Mouse (Mus musculus): ENCODE results near the gene Hibch. TPM values are rescaled to one million over a fixed set of nuclear protein-coding genes. Genes with fewer than 3 reads are reported as not detected.

Hibch gene
- 10 to 100 TPM; 14.1 to 16.5 TPM for total RNA-seq (2021)
- long read RNA-seq, experiment 1, transcript Hibch-201 (14 exons, 1,830 nt) = major isoform, 7 of 7 reads
- long read RNA-seq, experiment 1, partial matches to known transcripts = 0 of 7 reads
- long read RNA-seq, experiment 1, other reads (novel, unspliced or antisense) = 0 of 7 reads
- long read RNA-seq, experiment 2, transcript Hibch-201 (14 exons, 1,830 nt) = major isoform, 9 of 11 reads
- long read RNA-seq, experiment 2, partial matches to known transcripts = 0 of 11 reads
- long read RNA-seq, experiment 2, other reads (novel, unspliced or antisense) = 2 of 11 reads

- peak; percentile 91 to 97 for DNase-seq (ENCODE audit: low spot score in 2 of 2)
These were observed at the start of gene Hibch for GRCm38 (mm10) chr1:52844782-52845665. TSS of gene Hibch (plus strand) at chr1:52844929.

- peak in 1 of 2 experiments; percentile 67 for DNase-seq (ENCODE audit: low spot score in 2 of 2)
These were observed 48.8 kb upstream of the Hibch start for GRCm38 (mm10) chr1:52795927-52796326.

- no peak for DNase-seq (ENCODE audit: low spot score in 2 of 2)
These were observed 45.5 kb upstream of the Hibch start for GRCm38 (mm10) chr1:52799056-52799726.

DNA sequence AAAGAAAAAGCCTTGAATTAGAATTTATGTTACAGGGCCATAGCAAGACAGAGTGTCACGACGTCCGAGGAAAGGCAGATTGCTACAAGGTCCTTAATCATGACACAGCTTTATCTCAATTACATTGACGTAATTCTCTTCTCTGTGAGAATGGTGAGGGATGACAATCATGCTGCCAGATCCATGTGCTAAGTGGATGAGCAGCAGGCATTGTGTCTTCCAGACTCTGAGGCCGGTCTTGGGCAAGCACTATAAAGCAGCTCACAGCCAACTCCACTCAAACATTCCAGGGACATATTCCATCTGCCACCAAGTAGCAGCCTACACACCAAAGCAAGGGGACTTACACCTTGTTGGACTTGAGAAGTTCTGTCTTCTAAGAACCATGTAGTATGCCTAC lies 45.0 kb upstream of the Hibch start:
- DNase-seq (ENCODE audit: low spot score in 2 of 2) = no peak

DNA sequence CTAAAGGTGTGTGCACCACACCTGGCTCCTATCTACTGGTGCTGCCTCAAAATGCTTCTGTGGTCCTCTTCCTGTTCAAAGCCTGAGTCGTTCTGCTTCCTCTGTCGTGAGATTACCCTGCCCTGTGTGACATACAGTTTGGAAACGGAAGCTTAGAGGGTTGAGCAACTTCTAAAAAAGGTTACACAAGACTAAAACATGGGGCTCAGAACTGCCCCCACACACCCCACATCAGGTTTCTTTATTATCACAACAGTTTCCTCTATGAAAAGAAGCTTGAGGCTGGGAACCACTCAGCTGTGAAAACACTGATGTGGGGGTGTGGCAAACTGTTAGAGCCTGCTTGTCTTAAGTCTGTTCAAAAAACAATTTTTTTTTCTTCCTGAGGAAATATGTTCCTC lies 44.4 kb upstream of the Hibch start:
- DNase-seq (ENCODE audit: low spot score in 2 of 2) = no peak

DNA sequence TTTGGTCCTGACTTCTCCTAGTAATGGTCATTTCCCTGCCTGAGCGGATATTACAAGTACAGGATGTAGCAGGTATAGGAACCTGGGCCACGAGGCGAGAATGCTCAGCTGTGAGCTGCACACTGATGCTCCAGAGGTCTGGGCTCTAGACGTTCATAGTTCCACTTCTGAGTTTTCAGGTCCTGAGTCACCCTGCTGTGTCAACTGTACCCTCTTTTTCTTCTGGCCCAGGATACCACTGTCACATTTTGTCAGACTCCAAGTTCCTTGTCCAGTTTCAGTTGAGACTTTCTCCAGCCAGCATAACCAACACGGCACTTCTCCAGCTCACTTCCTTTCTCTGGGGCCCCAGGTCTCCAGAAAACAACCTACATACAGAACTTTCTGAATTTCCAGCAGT lies 43.1 kb upstream of the Hibch start:
- no peak for DNase-seq (ENCODE audit: low spot score in 2 of 2)

GRCm38 (mm10) chr1:52802406-52802975 lies 42.2 kb upstream of the Hibch start:
- DNase-seq (ENCODE audit: low spot score in 2 of 2) = no peak

- DNase-seq (ENCODE audit: low spot score in 2 of 2) = no peak
These were observed 39.7 kb upstream of the Hibch start for GRCm38 (mm10) chr1:52805041-52805440.

- no peak for DNase-seq (ENCODE audit: low spot score in 2 of 2)
These were observed 36.3 kb upstream of the Hibch start for GRCm38 (mm10) chr1:52808456-52808855.

DNA sequence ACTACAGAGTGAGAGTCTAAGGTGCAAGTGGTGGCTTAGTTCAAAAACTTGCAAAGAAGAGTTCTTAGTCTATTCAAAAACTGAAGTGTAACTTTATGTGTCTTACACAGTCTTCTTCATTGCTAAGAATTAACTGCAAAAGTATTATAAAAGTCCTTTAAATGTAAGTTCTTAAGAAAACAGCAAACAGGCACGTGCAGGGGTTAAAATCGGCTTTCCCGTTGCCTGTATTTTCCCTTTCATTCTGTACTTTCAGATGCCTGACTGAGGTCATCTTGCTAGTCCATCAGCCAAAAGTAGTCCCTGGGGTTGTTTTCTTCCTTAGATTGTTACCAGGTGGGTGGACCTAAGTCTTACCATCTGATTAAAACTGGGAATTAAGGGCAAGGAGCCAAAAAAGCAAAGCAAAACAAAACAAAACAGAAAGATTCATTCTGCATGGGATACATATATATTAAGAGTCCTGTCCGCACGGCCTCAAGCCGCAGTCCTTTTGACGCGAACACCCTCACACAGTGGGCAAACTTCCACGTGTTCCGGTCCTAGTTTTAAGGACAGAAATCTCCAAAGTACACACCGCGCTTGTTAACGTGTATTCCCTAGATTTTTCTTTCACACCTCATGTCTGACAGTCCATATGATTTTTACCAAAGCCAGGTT lies 28.4 kb upstream of the Hibch start:
- no peak for DNase-seq (ENCODE audit: low spot score in 2 of 2)

DNA sequence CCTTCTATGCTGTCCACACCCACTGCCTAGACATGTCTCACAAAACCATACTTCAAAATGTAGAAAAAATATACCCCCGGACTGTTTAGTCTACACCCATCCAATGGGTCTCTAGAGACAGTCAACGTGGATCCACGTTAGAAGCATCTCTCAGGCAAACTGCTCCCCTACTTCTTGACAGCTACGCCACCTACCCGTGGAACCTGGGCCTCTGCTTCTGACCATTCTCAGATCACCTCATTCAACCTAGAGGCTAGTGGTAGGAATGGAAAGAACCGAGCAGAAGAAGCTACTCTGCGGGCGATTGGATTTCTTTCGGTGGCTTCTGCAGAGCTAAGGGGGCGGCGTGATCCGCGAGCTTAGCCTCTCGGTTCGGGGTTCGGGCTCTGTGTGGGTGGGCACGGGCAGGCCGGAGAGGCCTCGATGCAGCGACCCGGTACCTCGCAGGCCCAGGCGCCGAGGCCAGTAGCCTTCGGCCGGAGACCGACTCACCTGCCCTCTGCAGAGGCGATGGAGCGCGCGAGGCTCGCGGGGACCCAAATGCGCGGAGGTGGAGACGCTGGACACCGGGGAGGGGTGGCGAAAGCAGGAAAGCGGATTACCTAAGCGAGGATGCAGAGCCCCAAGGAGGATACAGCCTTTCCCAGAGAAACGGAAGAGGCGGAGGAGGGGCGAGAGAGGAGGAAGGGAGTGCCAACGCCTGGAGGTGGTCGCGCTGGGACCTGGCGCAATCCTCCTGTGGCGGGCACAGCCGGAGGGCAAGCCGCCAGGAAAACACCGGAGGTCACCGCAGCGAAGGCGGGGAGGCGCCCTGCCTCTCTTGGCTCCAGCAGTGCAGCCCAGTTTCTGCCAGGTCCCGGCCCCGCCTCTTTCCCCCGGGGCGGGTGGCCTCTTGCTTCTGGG lies 27.6 kb upstream of the Hibch start, which contains the start of gene Inpp1:
Gene Inpp1 (minus strand): TSS at position 779 of the 903 bp plus-strand sequence.
- DNase-seq (ENCODE audit: low spot score in 2 of 2) = peak; percentile 65 to 70

- DNase-seq (ENCODE audit: low spot score in 2 of 2) = no peak
These were observed 26.9 kb upstream of the Hibch start for GRCm38 (mm10) chr1:52817813-52818147.

DNA sequence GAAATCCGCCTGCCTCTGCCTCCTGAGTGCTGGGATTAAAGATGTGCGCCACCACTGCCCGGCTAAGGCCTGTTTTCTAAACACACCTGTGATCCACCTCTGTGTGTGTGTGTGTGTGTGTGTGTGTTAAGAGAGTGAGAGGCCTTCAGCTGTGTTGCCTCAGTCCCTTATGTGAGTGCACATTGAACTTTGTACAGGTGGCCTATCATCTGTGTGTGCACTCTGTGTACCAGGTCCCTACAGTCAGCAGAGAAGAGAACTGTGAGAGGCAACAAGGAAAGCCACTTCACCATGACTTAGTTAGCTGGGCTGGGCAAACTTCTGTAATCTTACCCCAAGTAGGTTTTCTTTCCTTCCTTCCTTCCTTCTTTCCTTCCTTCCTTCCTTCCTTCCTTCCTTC lies 5.6 kb upstream of the Hibch start:
- no peak for DNase-seq (ENCODE audit: low spot score in 2 of 2)

- no peak for DNase-seq (ENCODE audit: low spot score in 2 of 2)
These were observed 375 bp upstream of the Hibch start for GRCm38 (mm10) chr1:52844354-52844753.

DNA sequence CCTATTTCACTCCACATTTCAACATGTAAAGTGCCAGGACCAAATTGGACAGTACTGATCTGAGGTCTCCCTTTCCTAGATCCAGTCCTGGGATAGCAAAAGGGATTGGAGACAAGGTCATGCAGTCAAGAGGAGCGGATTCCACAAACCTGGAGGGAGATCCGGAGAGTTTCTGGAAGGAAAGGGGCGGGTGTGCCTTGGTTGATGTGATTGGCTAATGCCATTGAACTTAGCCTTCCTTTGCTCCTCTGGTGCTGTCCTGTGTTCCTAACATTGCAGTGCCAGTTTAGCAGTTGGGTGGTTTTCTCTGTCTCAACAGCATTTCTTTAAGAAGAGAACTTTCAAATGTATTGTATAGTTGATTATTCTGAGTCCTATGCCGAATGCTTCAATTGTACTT lies 1.8 kb downstream of the Hibch start:
- no peak for DNase-seq (ENCODE audit: low spot score in 2 of 2)

- no peak for DNase-seq (ENCODE audit: low spot score in 2 of 2)
These were observed 4.7 kb downstream of the Hibch start for GRCm38 (mm10) chr1:52849422-52849821.

DNA sequence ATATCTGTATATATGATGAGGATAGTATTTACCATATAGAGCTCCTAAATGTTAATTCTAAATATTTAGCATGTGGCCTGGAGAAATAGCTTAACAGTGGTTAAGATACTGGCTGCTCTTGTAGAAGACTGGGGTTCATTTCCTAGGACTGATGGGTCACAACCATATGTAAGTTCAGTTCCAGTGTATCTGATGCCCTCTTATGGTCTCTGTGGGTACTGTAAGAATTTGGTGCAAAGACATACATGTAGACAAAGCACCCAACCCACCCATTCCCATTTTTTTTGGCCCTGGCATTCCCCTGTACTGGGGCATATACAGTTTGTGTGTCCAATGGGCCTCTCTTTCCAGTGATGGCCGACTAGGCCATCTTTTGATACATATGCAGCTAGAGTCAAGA lies 9.3 kb downstream of the Hibch start:
- DNase-seq (ENCODE audit: low spot score in 2 of 2) = peak in 1 of 2 experiments; percentile 54

DNA sequence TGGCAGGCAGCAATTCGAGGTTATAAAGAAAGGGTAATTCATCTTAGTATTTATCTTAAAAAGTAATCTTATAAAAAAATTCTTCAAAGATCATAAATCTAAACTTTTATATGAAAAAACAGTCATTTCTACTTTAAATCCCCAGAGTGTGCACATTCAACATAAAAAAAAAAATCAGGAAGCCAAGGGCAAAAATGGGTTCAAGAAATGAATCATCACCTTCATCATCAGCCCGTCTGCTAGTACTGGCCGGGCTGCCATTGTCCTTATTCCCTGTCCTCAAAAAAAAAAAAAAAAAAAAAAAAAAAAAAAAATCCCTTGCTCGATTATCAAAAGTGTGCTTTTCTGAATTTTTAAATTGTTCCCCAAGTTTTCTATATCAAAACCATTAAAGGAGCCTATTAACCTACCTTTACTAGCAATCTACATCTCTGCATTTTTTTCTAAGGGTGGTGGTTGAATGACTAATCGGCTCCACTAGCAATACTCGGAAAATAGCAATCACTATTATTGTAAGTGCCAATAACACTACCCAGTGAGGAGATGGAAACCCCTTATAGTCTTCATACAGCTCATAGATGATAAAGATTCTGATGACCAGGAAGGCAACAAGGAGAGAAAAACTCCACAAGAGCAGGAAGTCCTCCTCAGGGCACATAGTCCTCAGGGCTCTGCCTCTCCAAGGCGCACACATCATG lies 11.3 kb downstream of the Hibch start:
- no peak for DNase-seq (ENCODE audit: low spot score in 2 of 2)

DNA sequence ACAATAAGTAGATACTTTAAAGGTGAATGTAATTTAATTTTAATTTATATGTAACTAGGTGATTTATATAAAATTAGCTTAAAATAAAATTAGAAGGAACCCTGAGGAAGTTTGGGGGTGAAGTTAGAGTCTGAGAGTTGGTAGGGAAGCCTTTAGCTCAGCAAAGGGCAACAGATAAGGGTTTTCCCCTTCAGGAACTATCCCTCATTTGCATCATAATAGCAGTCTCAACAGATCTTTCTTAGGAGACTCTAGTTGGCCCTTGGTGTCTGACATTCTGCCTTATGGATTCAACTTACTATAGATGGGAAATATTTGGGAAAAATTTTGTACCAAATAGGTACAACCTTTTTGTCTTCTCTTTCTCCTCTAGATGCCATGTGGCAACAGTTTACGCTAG lies 19.5 kb downstream of the Hibch start:
- DNase-seq (ENCODE audit: low spot score in 2 of 2) = no peak

Data from layer of hippocampus, postnatal 14 days (tissue).